Mouse (Mus musculus) CD4-positive, CD25-positive, alpha-beta regulatory T cell, adult 2 months (primary cell): ENCODE measurements around the gene Gm6482.
"Not testable (repeated sequence)": the region's sequence is repeated elsewhere in the genome, so short reads cannot be mapped to it uniquely, and the experiment has no call there.

Source experiments
- DNase-seq: peaks from one replicate; pipeline ENCODE4 v3.0.0-alpha.2; 2012; ENCODE audit warnings: low read depth, low spot score

Gene Gm6482

DNA sequence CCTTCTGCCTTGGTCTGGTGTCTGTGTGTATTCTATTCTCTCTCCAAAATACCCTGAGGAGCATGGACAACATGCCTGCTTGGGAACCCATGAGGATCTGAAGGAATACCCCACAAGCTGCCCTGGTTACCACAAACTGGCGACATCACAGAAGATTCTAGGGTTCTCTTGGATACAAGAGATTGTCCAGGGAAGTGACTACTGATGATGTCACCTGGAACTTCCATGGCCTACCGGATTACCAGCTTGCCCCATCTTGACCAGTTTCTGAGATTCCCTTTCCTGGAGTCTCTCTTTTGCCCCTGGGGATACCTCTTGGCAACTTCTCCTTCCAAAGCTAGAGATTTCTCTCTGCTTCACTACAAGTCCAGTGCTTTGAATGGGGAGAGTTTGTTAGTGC lies at the start of gene Gm6482:
TSS of gene Gm6482 (minus strand) at position 101 of the 400 bp plus-strand sequence.
- not testable (repeated sequence) for DNase-seq

DNA sequence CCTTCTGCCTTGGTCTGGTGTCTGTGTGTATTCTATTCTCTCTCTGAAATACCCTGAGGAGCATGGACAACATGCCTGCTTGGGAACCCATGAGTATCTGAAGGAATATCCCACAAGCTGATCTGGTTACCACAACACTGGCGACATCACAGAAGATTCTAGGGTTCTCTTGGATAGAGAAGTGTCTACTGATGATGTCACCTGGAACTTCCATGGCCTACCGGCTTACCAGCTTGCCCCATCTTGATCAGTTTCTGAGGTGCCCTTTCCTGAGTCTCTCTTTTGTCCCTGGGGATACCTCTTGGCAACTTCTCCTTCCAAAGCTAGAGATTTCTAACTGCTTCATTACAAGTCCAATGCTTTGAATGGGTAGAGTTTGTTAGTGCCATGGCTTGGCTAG lies 45.3 kb upstream of the Gm6482 start, which contains the start of gene Gm7954:
TSS of gene Gm7954 (minus strand) at position 101 of the 400 bp plus-strand sequence.
- not testable (repeated sequence) for DNase-seq

DNA sequence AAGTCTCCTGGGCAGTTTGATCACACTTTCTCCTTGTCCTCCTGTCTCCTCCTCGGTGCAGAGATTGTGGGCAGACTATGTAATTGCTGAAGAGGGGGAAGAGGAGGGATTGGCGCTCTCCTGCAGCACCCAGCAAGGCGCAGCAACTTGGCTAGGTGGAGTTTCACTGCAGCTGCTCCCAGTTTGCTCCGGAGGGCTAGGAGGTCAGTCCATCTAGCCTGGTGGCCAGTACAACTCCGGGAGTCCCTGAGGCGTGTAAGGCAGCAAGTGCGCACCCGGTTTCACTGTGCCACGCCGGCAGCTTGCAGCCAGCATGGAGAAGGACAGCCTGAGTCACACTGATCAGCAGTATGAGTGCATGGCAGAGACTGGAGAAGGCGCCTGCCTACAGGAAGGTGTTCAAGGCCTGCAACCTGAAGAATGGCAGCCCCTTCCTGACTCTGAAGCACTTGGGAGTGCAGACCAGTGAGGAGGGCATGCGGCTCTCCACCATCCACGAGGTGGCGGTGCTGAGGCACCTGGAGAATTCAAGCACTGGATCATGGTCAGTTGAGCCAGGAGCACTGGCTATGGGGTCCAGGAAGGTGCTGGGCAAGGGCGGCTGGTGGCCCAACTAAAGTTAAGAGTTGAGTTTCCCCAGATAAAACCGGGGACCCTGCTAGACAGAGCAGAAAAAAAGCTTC lies 17.5 kb upstream of the Gm6482 start:
- DNase-seq, result not testable (repeated sequence)

DNA sequence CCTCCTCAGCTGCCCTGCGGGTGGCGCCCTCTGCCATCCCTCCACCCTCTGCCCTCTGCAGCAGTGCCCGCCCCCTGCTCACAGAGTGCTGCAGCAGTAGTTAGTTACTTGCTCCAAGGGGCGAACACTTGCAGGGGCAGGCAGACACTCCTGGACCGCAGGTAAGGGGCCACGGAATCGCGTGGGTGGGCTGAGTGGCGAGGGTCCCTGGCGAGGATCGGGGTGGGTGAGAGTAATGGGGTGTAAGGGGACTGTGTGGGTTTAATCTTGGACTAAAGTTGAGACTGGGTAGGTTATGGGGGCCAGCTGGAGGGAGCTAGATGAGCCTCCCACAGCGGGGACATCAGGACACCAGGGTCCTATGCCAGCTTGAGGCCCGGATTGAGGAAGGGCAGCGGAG lies 16.6 kb upstream of the Gm6482 start:
- not testable (repeated sequence) for DNase-seq

DNA sequence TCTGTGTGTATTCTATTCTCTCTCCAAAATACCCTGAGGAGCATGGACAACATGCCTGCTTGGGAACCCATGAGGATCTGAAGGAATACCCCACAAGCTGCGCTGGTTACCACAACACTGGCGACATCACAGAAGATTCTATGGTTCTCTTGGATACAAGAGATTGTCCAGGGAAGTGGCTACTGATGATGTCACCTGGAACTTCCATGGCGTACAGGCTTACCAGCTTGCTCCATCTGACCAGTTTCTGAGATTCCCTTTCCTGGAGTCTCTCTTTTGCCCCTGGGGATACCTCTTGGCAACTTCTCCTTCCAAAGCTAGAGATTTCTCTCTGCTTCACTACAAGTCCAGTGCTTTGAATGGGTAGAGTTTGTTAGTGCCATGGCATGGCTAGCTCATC lies 21.8 kb downstream of the Gm6482 start, which contains the start of gene Gm7945:
TSS of gene Gm7945 (minus strand) at position 101 of the 400 bp plus-strand sequence.
- not testable (repeated sequence) for DNase-seq
